Comparison of ENCODE assay signal across 8 mouse cellular contexts in genomic region chr10:128410560-128410845, GRCm38 (mm10). TPM values are rescaled to one million over a fixed set of nuclear protein-coding genes. Genes with fewer than 3 reads are reported as not detected.
DNase-seq lines count a peak whose midpoint lies in the region; ATAC-seq and TF ChIP-seq lines count a peak whose summit lies in the region.

No protein-coding gene starts in this region.

- no peak for ATAC-seq in limb, embryonic 14.5 days (ENCODE audit: low FRiP score, low read depth)

- peaks cover 5% of the 10 kb centered on the region for H3K4me1 ChIP-seq in heart, adult 2 months (ENCODE audit: control insufficient read depth, insufficient read depth, low read length)
- peaks cover 55% of the 10 kb centered on the region for H3K4me1 ChIP-seq in forebrain, embryonic 10.5 days
- peaks cover 24% of the 10 kb centered on the region for H3K4me1 ChIP-seq in limb, embryonic 14.5 days (ENCODE audit: control insufficient read depth, insufficient read depth, low read length)

- H3K36me3 ChIP-seq in heart, adult 2 months (ENCODE audit: control insufficient read depth, insufficient read depth, low read length), result no peaks in the 10 kb centered on the region
- peaks cover 53% of the 10 kb centered on the region for H3K36me3 ChIP-seq in forebrain, embryonic 10.5 days (replicated peaks)
- peaks cover 31% of the 10 kb centered on the region for H3K36me3 ChIP-seq in limb, embryonic 14.5 days (ENCODE audit: control insufficient read depth, insufficient read depth, low read length)

- TF ChIP-seq POLR2A in heart, adult 2 months (IDR thresholded peaks at IDR 0.05; ENCODE audit: insufficient read depth, low read depth, low read length), result no peak
- TF ChIP-seq POLR2A in limb, embryonic 14.5 days (IDR thresholded peaks at IDR 0.05; ENCODE audit: borderline replicate concordance, extremely low read depth, insufficient read depth, insufficient read length), result no peak

- TF ChIP-seq CTCF in heart, adult 2 months (IDR thresholded peaks at IDR 0.05), result no peak

- intact Hi-C loops in heart, adult 2 months (cut with DNase I), result loop anchor here (1.0 to 5.0 kb wide), 2 partner anchors 45 to 117 kb away; partner anchors contain the start of gene Esyt1
- intact Hi-C loops in heart, postnatal 25 days (cut with DNase I), result no loop called here

- WGBS in heart, adult 2 months, result 14% methylated on average over 4 of the region's 4 CpGs
- 19% methylated on average over 4 of the region's 4 CpGs for WGBS in forebrain, embryonic 10.5 days
- 26% methylated on average over 4 of the region's 4 CpGs for WGBS in limb, embryonic 14.5 days

- H3K27me3 ChIP-seq in heart, adult 2 months (ENCODE audit: control insufficient read depth, insufficient read depth, low read length), result no peaks in the 10 kb centered on the region
- no peaks in the 10 kb centered on the region for H3K27me3 ChIP-seq in forebrain, embryonic 10.5 days (ENCODE audit: poor library complexity, severe bottlenecking)
- no peaks in the 10 kb centered on the region for H3K27me3 ChIP-seq in limb, embryonic 14.5 days (ENCODE audit: control insufficient read depth, insufficient read depth, low read length)

- H3K9ac ChIP-seq in heart, adult 2 months (ENCODE audit: low read depth, low read length), result peak overlapping the region; percentile 49; the same call in 1 of the 2 replicates
- peak overlapping the region; percentile 70; the same call in 1 of the 2 replicates for H3K9ac ChIP-seq in limb, embryonic 14.5 days (ENCODE audit: low read depth, low read length, severe bottlenecking)

- no peak for TF ChIP-seq EP300 in heart, adult 2 months (IDR thresholded peaks at IDR 0.05; ENCODE audit: insufficient read depth, low read depth, low read length)

- no peaks in the 10 kb centered on the region for H3K79me2 ChIP-seq in heart, adult 2 months (replicated peaks; ENCODE audit: control insufficient read depth, insufficient read depth, low read length)

- peak overlapping the region; percentile 97 for H3K4me2 ChIP-seq in limb, embryonic 14.5 days (replicated peaks; ENCODE audit: low read depth, low read length, severe bottlenecking)

- no peaks in the 10 kb centered on the region for H3K9me3 ChIP-seq in forebrain, embryonic 10.5 days
- H3K9me3 ChIP-seq in limb, embryonic 14.5 days (ENCODE audit: control insufficient read depth, low read length), result no peaks in the 10 kb centered on the region

- peak overlapping the region; percentile 89 for H3K27ac ChIP-seq in heart, adult 2 months
- H3K27ac ChIP-seq in forebrain, embryonic 10.5 days, result peak overlapping the region; percentile 96
- peak overlapping the region; percentile 89 for H3K27ac ChIP-seq in limb, embryonic 14.5 days (replicated peaks; ENCODE audit: low read depth, low read length)

- peak overlapping the region; percentile 63 for H3K4me3 ChIP-seq in heart, adult 2 months
- peak overlapping the region; percentile 99 for H3K4me3 ChIP-seq in forebrain, embryonic 10.5 days
- H3K4me3 ChIP-seq in limb, embryonic 14.5 days (replicated peaks; ENCODE audit: low read length), result peak overlapping the region; percentile 72

- DNase-seq in heart, adult 2 months, result no peak
- no peak for DNase-seq in heart, postnatal 25 days (ENCODE audit: low spot score)
- peak; percentile 83 for DNase-seq in A20 (ENCODE audit: low read depth, low spot score)
- DNase-seq in forebrain, embryonic 10.5 days (ENCODE audit: extremely low spot score, low spot score), result no peak
- no peak for DNase-seq in limb, embryonic 14.5 days (ENCODE audit: low spot score)
- DNase-seq in urinary bladder, postnatal 4 days (ENCODE audit: low spot score in 2 of 2), result no peak
- no peak for DNase-seq in spleen, adult 18-20 months
- no peak for DNase-seq in cerebellum, adult 8-10 months

RNA-seq across cellular contexts. Expression of gene Nabp2, which starts 0.8 kb away (rescaled TPM):
- total RNA-seq in heart, adult 2 months (2021), result 10 to 100 TPM; 45.2 to 48.2 TPM
- 25.0 and 25.1 TPM in 2 replicates for polyA plus RNA-seq in heart, adult 2 months (2012; rRNA removed)
- total RNA-seq in heart, postnatal 25 days (2021), result 10 to 100 TPM; 44.4 to 46.8 TPM
- 161 and 164 TPM in 2 replicates for polyA plus RNA-seq in forebrain, embryonic 10.5 days (2016; fragmentation: Nextera tagmentation; extraction: Ambion mirVana)
- 38.9 and 42.3 TPM in 2 replicates for polyA plus RNA-seq in limb, embryonic 14.5 days (2012; rRNA removed)
- polyA plus RNA-seq in limb, embryonic 14.5 days (2014; fragmentation: Nextera tagmentation; extraction: Ambion mirVana), result 68.6 and 71.9 TPM in 2 replicates

RNA-seq across cellular contexts. Expression of gene Rnf41, which starts 1.0 kb away (rescaled TPM):
- total RNA-seq in heart, adult 2 months (2021), result 10 to 100 TPM; 15.8 to 16.9 TPM
- 12.5 and 17.8 TPM in 2 replicates for polyA plus RNA-seq in heart, adult 2 months (2012; rRNA removed)
- 10 to 100 TPM; 16.0 to 16.5 TPM for total RNA-seq in heart, postnatal 25 days (2021)
- polyA plus RNA-seq in forebrain, embryonic 10.5 days (2016; fragmentation: Nextera tagmentation; extraction: Ambion mirVana), result 40.9 and 42.9 TPM in 2 replicates
- 37.0 and 38.1 TPM in 2 replicates for polyA plus RNA-seq in limb, embryonic 14.5 days (2012; rRNA removed)
- polyA plus RNA-seq in limb, embryonic 14.5 days (2014; fragmentation: Nextera tagmentation; extraction: Ambion mirVana), result 35.7 and 36.1 TPM in 2 replicates

RNA-seq across cellular contexts. Expression of gene Slc39a5, which starts 9.5 kb away (rescaled TPM):
- not detected for total RNA-seq in heart, adult 2 months (2021)
- not detected in 2 replicates for polyA plus RNA-seq in heart, adult 2 months (2012; rRNA removed)
- not detected for total RNA-seq in heart, postnatal 25 days (2021)
- polyA plus RNA-seq in forebrain, embryonic 10.5 days (2016; fragmentation: Nextera tagmentation; extraction: Ambion mirVana), result 0.30 TPM in 1 of 2 replicates, not detected in the other
- 0.39 and 0.55 TPM in 2 replicates for polyA plus RNA-seq in limb, embryonic 14.5 days (2012; rRNA removed)
- 0.14 TPM in 1 of 2 replicates, not detected in the other for polyA plus RNA-seq in limb, embryonic 14.5 days (2014; fragmentation: Nextera tagmentation; extraction: Ambion mirVana)

RNA-seq across cellular contexts. Expression of gene Ankrd52, which starts 33.6 kb away (rescaled TPM):
- total RNA-seq in heart, adult 2 months (2021), result 10 to 100 TPM; 41.8 to 47.5 TPM
- 29.2 and 34.6 TPM in 2 replicates for polyA plus RNA-seq in heart, adult 2 months (2012; rRNA removed)
- total RNA-seq in heart, postnatal 25 days (2021), result 10 to 100 TPM; 43.7 to 51.0 TPM
- polyA plus RNA-seq in forebrain, embryonic 10.5 days (2016; fragmentation: Nextera tagmentation; extraction: Ambion mirVana), result 11.1 and 13.1 TPM in 2 replicates
- 50.7 and 59.8 TPM in 2 replicates for polyA plus RNA-seq in limb, embryonic 14.5 days (2012; rRNA removed)
- 11.3 and 11.9 TPM in 2 replicates for polyA plus RNA-seq in limb, embryonic 14.5 days (2014; fragmentation: Nextera tagmentation; extraction: Ambion mirVana)

RNA-seq across cellular contexts. Expression of gene Coq10a, which starts 41.7 kb away (rescaled TPM):
- 100 to 1,000 TPM; 332 to 391 TPM for total RNA-seq in heart, adult 2 months (2021)
- 356 and 500 TPM in 2 replicates for polyA plus RNA-seq in heart, adult 2 months (2012; rRNA removed)
- total RNA-seq in heart, postnatal 25 days (2021), result 100 to 1,000 TPM; 272 to 314 TPM
- 9.2 and 10.1 TPM in 2 replicates for polyA plus RNA-seq in forebrain, embryonic 10.5 days (2016; fragmentation: Nextera tagmentation; extraction: Ambion mirVana)
- 38.9 and 43.5 TPM in 2 replicates for polyA plus RNA-seq in limb, embryonic 14.5 days (2012; rRNA removed)
- 19.4 and 21.5 TPM in 2 replicates for polyA plus RNA-seq in limb, embryonic 14.5 days (2014; fragmentation: Nextera tagmentation; extraction: Ambion mirVana)
